Mouse (Mus musculus) embryonic facial prominence, embryonic 10.5 days (tissue): ENCODE results near the gene Cnbd2. TPM values are rescaled to one million over a fixed set of nuclear protein-coding genes. Genes with fewer than 3 reads are reported as not detected.

Experiments
- DNase-seq: peaks from one replicate; pipeline ENCODE4 v3.0.0-alpha.2; 2017; ENCODE audit warnings: low spot score
- H3K27ac ChIP-seq: fragments of 300-500 bp; sonication (generic); replicated peaks from 2 replicates; pipeline ENCODE4 v1.5.1; 2016; ENCODE audit warnings: mild to moderate bottlenecking
- H3K27me3 ChIP-seq: fragments of 300-500 bp; sonication (generic); replicated peaks from 2 replicates; pipeline ENCODE4 v1.6.1; 2016; ENCODE audit warnings: low read depth, mild to moderate bottlenecking; ENCODE audit not compliant: poor library complexity, severe bottlenecking
- H3K36me3 ChIP-seq: fragments of 300-500 bp; sonication (generic); replicated peaks from 2 replicates; pipeline ENCODE4 v1.6.1; 2016; ENCODE audit warnings: mild to moderate bottlenecking, moderate library complexity
- H3K4me1 ChIP-seq: fragments of 300-500 bp; sonication (generic); 2 replicates; pipeline ENCODE4 v1.6.1; 2016
- H3K4me3 ChIP-seq: fragments of 300-500 bp; sonication (generic); 2 replicates; pipeline ENCODE4 v1.5.1; 2016; ENCODE audit warnings: mild to moderate bottlenecking, moderate library complexity
- H3K9me3 ChIP-seq: fragments of 300-500 bp; sonication (generic); 2 replicates; pipeline ENCODE4 v1.6.1; 2016; ENCODE audit warnings: mild to moderate bottlenecking
- WGBS: fragments of 180-500 bp; shearing (Covaris S2); methylation state at CpG from one replicate; pipeline ENCODE4 v1.1.7; 2016; 5-methylcytosine and 5-hydroxymethylcytosine counted together
- polyA plus RNA-seq: library from polyadenylated mRNA; unstranded; fragments of >200 nt; fragmentation: Nextera tagmentation; extraction: Ambion mirVana; gene quantifications from 2 replicates; pipeline ENCODE4 v1.2.1, GENCODE M21; 2016

Cnbd2 gene
- polyA plus RNA-seq, 1 experiment from 2014 or later, result 2.8 TPM

DNA sequence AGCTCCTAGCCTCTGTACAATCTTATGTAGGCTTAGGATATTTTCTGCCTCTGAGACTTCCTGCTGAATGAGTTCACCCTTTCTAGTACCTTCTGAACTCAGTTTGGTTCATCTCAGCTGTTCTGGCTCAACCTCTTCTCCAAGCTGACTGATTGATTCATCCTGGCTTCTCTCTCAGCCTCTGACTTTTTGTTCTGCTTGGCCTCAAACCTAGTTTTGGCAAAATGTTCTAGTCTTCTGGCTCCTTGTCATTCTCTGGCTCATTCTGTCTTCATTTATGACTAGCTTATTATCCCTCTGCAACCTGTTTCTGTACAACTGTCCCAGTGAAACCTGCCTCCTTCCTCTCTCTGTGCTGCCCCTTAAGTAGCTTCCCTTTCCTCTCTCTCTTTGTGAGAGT, 6.4 kb downstream of the Cnbd2 start:
- H3K4me3 ChIP-seq, result no peak overlapping the region

DNA sequence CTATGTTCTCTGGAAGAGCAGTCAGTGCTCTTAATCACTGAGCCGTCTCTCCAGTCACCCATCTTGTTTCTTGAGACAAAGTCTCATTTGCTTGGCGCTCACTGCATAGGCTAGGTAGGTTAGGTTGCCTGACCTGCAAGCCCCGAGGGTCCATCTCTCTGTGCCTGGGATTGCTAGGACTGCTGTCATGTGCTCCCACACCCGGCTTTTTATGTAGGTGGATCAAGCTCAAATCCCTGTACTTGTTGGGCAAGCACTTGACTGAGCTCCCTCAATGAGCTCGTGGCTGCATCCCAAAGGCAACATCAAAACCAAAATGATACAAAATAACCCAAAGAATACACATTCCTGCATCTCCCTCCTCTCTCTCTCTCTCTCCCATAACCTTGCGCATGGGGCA, 9.4 kb downstream of the Cnbd2 start:
- WGBS, result 90% methylated on average over 6 of the region's 6 CpGs
- DNase-seq, result no peak
- Histone ChIP-seq H3K4me1 (peaks cover 10% of the 10 kb centered on the region), H3K27me3 (no peaks in the 10 kb centered on the region), H3K27ac (no peak overlapping the region), H3K4me3 (no peak overlapping the region), H3K36me3 (peaks cover 6% of the 10 kb centered on the region; the same call in 1 of the 2 replicates), H3K9me3 (0 out of 2 replicates have a peak, but pooled peaks cover 3% of the 10 kb centered on the region)

More for the DNA sequence above, 6.4 kb downstream of the Cnbd2 start:
- DNase-seq, result no peak
- no peaks in the 10 kb centered on the region for H3K27me3 ChIP-seq
- no peak overlapping the region for H3K27ac ChIP-seq
- peaks cover 4% of the 10 kb centered on the region; the same call in 1 of the 2 replicates for H3K4me1 ChIP-seq
- H3K36me3 ChIP-seq, result peaks cover 15% of the 10 kb centered on the region
- H3K9me3 ChIP-seq, result 0 out of 2 replicates have a peak, but pooled peaks cover 3% of the 10 kb centered on the region

DNA sequence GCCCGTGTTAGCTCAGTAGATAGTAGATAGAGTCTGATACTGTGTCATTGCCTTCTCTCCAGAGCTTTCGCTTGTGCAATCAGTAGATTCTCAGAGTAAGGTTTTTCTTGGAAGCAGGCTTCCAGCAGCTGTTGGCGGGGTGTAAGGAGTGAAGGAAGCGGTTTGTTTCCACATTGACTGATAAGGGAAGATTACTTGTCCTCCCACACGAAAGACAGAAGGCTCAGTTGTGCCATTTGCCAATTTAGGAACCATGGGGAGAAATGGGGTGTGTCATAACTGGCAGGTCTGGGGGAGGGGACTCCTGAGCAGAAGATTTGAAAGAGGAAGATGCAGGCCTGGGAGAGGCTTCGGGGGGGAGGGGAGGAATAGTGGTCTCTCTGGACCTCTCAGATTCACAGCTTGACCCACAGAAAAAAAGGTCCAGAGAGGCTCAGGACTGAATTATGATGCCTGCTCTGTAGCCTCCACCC, 12.1 kb downstream of the Cnbd2 start:
- Histone ChIP-seq H3K27ac (peak overlapping the region; percentile 44), H3K4me3 (no peak overlapping the region), H3K9me3 (0 out of 2 replicates have a peak, but pooled peaks cover 3% of the 10 kb centered on the region), H3K36me3 (peaks cover 6% of the 10 kb centered on the region; the same call in 1 of the 2 replicates), H3K4me1 (peaks cover 10% of the 10 kb centered on the region), H3K27me3 (no peaks in the 10 kb centered on the region)
- 68% methylated on average over 6 of the region's 6 CpGs for WGBS
- DNase-seq, result no peak

DNA sequence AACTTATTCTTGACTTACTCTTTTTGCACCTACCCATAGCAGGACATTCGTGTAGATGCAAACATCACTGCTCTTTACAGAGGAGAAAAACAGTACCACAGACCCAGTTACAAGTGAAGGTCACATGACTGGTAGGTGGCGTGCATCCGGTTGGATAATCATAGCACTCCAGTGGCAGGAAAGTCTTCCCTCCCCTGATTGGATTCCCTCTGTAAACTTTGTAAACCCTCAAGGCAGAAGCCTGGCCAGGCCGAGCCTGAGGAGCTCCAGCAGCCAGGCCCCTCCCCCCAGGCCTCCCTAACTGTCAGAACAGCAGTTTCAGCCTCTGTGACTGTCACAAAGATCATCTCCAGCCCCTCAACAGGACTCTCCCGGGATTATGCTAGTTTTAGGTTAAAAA, 12.6 kb downstream of the Cnbd2 start:
- peak; percentile 52 for DNase-seq
- Histone ChIP-seq H3K4me3 (no peak overlapping the region), H3K27ac (peak overlapping the region; percentile 44), H3K27me3 (no peaks in the 10 kb centered on the region), H3K4me1 (peaks cover 10% of the 10 kb centered on the region), H3K9me3 (0 out of 2 replicates have a peak, but pooled peaks cover 3% of the 10 kb centered on the region), H3K36me3 (peaks cover 6% of the 10 kb centered on the region; the same call in 1 of the 2 replicates)
- 35% methylated on average over 5 of the region's 5 CpGs for WGBS

DNA sequence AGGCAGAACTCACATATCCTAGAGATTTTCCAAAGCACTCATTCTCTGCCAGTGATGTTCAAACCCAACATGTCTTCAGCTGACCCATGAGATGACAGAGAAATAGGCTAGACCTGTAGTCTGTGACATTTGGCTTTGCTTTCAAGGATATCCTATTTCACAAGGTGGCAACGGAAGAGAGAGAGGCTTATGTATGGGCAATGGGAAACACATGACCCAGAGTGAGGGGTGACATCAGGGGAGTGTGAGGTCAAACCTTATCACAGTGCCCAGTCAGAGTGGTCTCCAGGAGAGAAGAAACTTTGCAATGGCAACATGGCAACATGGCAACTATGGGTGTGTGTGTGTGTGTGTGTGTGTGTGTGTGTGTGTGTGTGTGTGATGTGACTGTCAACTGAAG, 18.6 kb downstream of the Cnbd2 start:
- DNase-seq, result no peak

DNA sequence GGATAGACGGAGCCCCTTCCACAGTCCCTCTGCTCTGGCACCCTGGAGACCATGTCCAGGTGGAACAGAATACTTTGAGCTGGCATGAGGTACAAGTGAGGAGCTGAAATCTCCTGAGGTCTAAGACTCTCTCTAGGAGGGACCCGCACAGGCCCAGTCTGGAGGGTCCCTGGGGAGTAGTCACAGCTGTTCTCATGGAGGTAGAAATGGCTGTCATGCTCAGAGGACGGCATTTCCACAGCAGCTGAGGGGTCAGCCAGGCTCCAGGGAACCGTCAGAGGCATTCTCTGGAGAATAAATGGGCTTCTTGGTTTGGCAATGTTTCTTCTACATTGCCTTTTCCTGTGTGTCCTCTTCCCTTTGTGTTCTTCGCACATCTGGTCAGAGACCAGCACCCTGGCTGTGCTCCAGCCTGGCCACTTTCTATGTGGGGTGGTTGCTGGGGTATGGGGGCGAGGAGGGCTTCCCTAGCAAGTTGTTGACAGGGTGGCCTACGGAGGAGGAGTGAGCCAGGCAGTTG, 19.4 kb downstream of the Cnbd2 start:
- no peak for DNase-seq
- no peaks in the 10 kb centered on the region for H3K9me3 ChIP-seq
- no peak overlapping the region for H3K27ac ChIP-seq
- H3K4me3 ChIP-seq, result no peak overlapping the region
- WGBS, result 82% methylated on average over 7 of the region's 7 CpGs
- no peaks in the 10 kb centered on the region for H3K27me3 ChIP-seq
- H3K36me3 ChIP-seq, result no peaks in the 10 kb centered on the region
- H3K4me1 ChIP-seq, result no peaks in the 10 kb centered on the region

More for the DNA sequence above, 18.6 kb downstream of the Cnbd2 start:
- no peaks in the 10 kb centered on the region for H3K27me3 ChIP-seq
- no peak overlapping the region for H3K27ac ChIP-seq
- 50% methylated on average over 1 of the region's 1 CpGs for WGBS
- H3K9me3 ChIP-seq, result no peaks in the 10 kb centered on the region
- no peak overlapping the region for H3K4me3 ChIP-seq
- no peaks in the 10 kb centered on the region for H3K36me3 ChIP-seq
- H3K4me1 ChIP-seq, result no peaks in the 10 kb centered on the region

DNA sequence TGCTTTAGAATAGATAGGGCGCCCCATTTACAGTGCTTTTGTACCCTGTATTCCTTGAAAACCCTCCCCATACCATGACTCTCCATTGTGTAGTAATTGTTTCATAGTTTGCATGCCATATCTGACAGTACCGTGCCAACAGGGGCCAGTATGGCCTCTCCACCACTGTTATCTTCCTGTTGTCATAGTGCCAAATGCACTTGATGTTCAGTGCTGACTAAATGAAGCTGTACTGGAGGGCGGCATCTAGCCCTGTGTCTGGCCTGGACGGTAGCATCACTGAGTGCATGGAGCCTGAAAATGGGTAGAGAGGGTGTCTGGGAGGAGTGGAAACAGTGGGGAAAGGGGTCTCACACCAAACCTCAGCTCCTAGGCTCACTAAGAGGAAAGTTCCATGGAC, 28.0 kb downstream of the Cnbd2 start:
- Histone ChIP-seq H3K9me3 (no peaks in the 10 kb centered on the region), H3K4me1 (peaks cover 3% of the 10 kb centered on the region; the same call in 1 of the 2 replicates), H3K4me3 (no peak overlapping the region), H3K36me3 (no peaks in the 10 kb centered on the region), H3K27ac (no peak overlapping the region), H3K27me3 (no peaks in the 10 kb centered on the region)
- no peak for DNase-seq
- 90% methylated on average over 4 of the region's 4 CpGs for WGBS

DNA sequence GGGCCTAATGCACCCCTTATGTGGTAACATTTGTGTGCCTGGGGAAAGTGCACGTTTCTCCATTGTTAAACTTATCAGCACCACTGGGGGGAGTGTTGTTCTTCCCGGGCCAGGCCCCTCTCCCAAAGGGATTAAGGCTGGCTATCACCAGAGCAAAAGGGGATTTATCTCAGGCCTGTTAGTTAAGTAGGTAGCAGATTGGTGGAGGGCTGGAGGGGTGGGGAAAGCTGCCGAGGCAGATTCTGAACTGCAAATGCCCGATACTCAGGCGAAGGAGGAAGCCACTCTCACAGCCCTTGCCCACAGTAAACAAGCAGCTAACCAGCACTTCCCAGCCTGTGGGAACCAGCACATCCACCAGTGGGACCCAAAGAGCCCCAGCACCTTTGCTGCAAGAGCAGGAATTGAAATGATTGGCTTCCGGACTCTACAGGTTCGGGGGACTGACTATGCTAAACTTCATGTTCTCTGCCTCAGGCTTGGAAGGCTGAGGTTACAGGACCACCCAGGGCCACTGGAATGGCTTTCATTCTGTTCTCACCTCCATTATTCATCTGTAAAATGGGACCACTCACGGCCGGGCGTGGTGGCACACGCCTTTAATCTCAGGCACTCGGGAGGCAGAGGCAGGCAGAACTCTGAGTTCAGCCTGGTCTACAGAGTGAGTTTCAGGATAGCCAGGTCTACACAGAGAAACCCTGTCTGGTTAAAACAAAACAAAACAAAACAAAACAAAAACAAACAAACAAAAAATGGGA, 32.9 kb downstream of the Cnbd2 start:
- Histone ChIP-seq H3K9me3 (no peaks in the 10 kb centered on the region), H3K27me3 (no peaks in the 10 kb centered on the region), H3K36me3 (no peaks in the 10 kb centered on the region), H3K4me1 (peaks cover 3% of the 10 kb centered on the region; the same call in 1 of the 2 replicates), H3K27ac (no peak overlapping the region), H3K4me3 (no peak overlapping the region)
- DNase-seq, result peak; percentile 20
- WGBS, result 55% methylated on average over 12 of the region's 12 CpGs

DNA sequence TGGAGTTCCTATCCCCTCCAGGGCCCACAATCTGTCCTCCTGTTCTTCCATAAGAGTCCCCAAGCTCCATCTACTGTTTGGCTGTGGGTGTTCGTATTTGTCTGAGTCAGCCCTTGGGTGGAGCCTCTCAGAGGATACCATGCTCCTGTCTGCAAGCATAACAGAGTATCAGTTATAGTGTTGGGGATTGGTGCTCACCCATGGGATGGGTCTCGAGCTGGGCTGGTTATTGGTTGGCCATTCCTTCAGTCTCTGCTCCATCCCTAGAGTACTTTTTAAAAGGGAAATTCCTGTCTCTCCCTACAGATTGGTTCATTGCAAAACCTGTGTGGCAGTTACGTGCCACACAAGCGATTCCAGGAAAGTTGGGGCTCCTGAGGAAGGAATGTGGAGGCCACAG, 36.7 kb downstream of the Cnbd2 start:
- WGBS, result 80% methylated on average over 4 of the region's 4 CpGs
- H3K9me3 ChIP-seq, result 0 out of 2 replicates have a peak, but pooled peaks cover 2% of the 10 kb centered on the region

DNA sequence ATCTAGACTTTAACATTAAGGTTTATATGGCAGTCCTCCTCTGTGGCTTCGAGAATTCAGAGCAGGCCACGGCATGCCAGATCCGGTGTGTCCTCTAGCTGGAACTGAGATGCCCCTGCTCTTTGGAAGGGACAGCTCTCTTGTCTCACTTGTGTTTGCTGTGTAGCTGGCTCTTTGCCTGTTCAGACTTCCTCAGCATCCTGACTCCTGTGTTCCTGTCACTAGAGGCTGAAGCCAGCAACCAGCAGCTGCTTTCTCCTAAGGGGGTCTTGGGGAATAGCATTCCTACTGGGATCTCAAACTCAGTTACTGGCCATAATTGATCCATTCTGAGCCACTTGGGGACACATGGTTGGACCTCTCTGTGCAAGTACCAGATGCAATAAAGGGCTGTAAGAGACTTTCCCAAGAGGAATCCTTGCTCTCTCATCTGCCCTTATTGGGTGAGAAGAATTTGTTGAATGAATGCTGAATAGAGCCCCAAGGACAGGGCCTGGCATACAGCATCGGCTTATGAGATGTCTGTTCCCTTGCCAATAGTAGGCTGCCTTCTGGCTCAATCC, 37.3 kb downstream of the Cnbd2 start:
- Histone ChIP-seq H3K4me1 (peaks cover 9% of the 10 kb centered on the region; the same call in 1 of the 2 replicates), H3K27me3 (no peaks in the 10 kb centered on the region), H3K9me3 (0 out of 2 replicates have a peak, but pooled peaks cover 2% of the 10 kb centered on the region), H3K4me3 (no peak overlapping the region), H3K27ac (no peak overlapping the region), H3K36me3 (no peaks in the 10 kb centered on the region)
- WGBS, result 89% methylated on average over 4 of the region's 4 CpGs
- DNase-seq, result no peak

More for the DNA sequence above, 36.7 kb downstream of the Cnbd2 start:
- peaks cover 9% of the 10 kb centered on the region; the same call in 1 of the 2 replicates for H3K4me1 ChIP-seq
- H3K4me3 ChIP-seq, result no peak overlapping the region
- no peak overlapping the region for H3K27ac ChIP-seq
- no peaks in the 10 kb centered on the region for H3K36me3 ChIP-seq
- no peak for DNase-seq
- H3K27me3 ChIP-seq, result no peaks in the 10 kb centered on the region

DNA sequence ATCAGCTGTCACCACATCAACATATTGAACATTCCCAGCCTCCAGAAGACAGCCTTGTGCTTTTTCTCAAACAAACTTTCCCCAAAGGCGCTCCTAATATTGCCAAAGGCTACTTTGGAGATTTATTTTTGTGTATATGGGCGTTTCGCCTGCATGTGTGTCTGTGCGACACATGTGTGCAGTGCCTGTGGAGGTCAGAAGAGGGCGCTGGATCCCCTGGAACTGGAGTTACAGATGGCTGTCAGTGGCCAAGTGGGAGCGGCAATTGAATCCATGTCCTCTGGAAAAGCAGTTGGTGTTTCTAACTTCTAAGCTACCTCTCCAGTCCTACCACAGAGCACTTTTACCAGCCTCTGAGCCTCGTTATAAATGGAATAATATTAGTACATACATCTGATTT, 39.1 kb downstream of the Cnbd2 start:
- Histone ChIP-seq H3K36me3 (no peaks in the 10 kb centered on the region), H3K4me1 (peaks cover 5% of the 10 kb centered on the region; the same call in 1 of the 2 replicates), H3K9me3 (0 out of 2 replicates have a peak, but pooled peaks cover 2% of the 10 kb centered on the region), H3K27ac (no peak overlapping the region), H3K4me3 (no peak overlapping the region), H3K27me3 (no peaks in the 10 kb centered on the region)
- DNase-seq, result no peak
- WGBS, result 86% methylated on average over 7 of the region's 7 CpGs

DNA sequence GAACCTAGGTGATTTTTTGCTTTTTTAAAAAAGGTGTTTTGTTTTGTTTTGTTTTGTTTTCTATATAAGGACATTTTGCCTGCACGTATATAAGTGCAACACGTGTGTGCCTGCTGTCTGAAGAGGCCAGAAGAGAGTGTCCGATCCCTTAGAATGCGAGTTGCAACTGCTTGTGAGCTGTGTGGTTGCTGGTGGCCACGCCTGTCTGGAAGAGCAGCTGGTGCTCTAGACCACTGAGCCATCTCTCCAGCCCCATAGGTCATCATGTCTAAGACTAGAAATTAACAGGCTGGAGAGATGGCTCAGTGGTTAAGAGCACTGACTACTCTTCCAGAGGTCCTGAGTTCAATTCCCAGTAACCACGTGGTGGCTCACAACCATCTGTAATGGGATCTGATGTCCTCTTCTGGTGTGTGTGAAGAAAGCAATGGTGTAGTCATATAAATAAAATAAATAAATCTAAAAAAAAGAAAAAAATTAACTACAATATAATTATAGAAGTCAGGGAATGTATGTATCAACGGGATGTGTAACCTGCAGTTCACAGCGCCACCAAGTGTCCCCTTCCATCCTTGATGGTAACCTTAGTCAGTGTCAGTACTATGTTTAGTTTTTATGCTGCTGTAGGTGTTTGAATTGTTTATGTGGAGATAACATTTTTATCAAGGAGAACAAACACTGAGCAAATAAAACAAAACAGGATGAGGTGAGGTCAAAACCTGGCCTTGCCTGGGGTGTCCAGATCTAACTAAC, 40.5 kb downstream of the Cnbd2 start:
- H3K27me3 ChIP-seq, result no peaks in the 10 kb centered on the region
- H3K9me3 ChIP-seq, result 0 out of 2 replicates have a peak, but pooled peaks cover 2% of the 10 kb centered on the region
- H3K4me3 ChIP-seq, result no peak overlapping the region
- WGBS, result 85% methylated on average over 8 of the region's 8 CpGs
- H3K4me1 ChIP-seq, result peaks cover 5% of the 10 kb centered on the region; the same call in 1 of the 2 replicates
- no peaks in the 10 kb centered on the region for H3K36me3 ChIP-seq
- no peak overlapping the region for H3K27ac ChIP-seq
- no peak for DNase-seq
